Mouse (Mus musculus) lung, postnatal 0 days (tissue): ENCODE results near the gene Sit1. TPM values are rescaled to one million over a fixed set of nuclear protein-coding genes. Genes with fewer than 3 reads are reported as not detected.

ENCODE experiments used
- ATAC-seq: fragments of 200-750 bp; cut with Nextera tagmentation; 2 replicates; pipeline ENCODE4 v1.8.0; 2017; ENCODE audit warnings: moderate library complexity
- DNase-seq: peaks from one replicate; pipeline ENCODE4 v3.0.0-alpha.2; 2016; ENCODE audit warnings: low spot score
- H3K27ac ChIP-seq: fragments of 300-500 bp; sonication (generic); 2 replicates; pipeline ENCODE4 v1.5.1; 2014; ENCODE audit warnings: antibody characterized with exemption, mild to moderate bottlenecking, low read length, mixed read lengths
- H3K27me3 ChIP-seq: fragments of 300-500 bp; sonication (generic); replicated peaks from 2 replicates; pipeline ENCODE4 v1.6.1; 2014; ENCODE audit warnings: low read length, mixed read lengths; ENCODE audit not compliant: insufficient read depth
- H3K36me3 ChIP-seq: fragments of 300-500 bp; sonication (generic); 2 replicates; pipeline ENCODE4 v1.6.1; 2014; ENCODE audit warnings: low read length, mixed read lengths; ENCODE audit not compliant: insufficient read depth
- H3K4me1 ChIP-seq: fragments of 300-500 bp; sonication (generic); 2 replicates; pipeline ENCODE4 v1.6.1; 2014; ENCODE audit warnings: antibody characterized with exemption, low read depth, low read length, mixed read lengths; ENCODE audit not compliant: insufficient read depth
- H3K4me2 ChIP-seq: fragments of 300-500 bp; sonication (generic); replicated peaks from 2 replicates; pipeline ENCODE4 v1.6.1; 2014; ENCODE audit warnings: low read depth, mild to moderate bottlenecking, low read length, moderate library complexity, mixed read lengths
- H3K4me3 ChIP-seq: fragments of 300-500 bp; sonication (generic); 2 replicates; pipeline ENCODE4 v1.5.1; 2014; ENCODE audit warnings: low read depth, low read length
- H3K9ac ChIP-seq: fragments of 300-500 bp; sonication (generic); replicated peaks from 2 replicates; pipeline ENCODE4 v1.6.1; 2014; ENCODE audit warnings: low read depth, mild to moderate bottlenecking
- H3K9me3 ChIP-seq: fragments of 300-500 bp; sonication (generic); 2 replicates; pipeline ENCODE4 v1.6.1; 2016; ENCODE audit warnings: low read length, mixed read lengths
- CTCF ChIP-seq: IDR thresholded peaks from 2 replicates; pipeline ENCODE4 v1.5.1; 2016; ENCODE audit warnings: antibody characterized with exemption, mild to moderate bottlenecking
- EP300 ChIP-seq: IDR thresholded peaks from 2 replicates; pipeline ENCODE4 v1.6.1; 2016; ENCODE audit warnings: antibody characterized with exemption, mild to moderate bottlenecking, control low read depth
- WGBS: fragments of 180-500 bp; shearing (Covaris S2); extraction: QIAGEN DNeasy Blood & Tissue Kit; methylation state at CpG from one replicate; pipeline ENCODE4 v1.1.7; 2014; 5-methylcytosine and 5-hydroxymethylcytosine counted together
- polyA plus RNA-seq: library from polyadenylated mRNA; unstranded; fragments of >200 nt; fragmentation: Nextera tagmentation; extraction: Ambion mirVana; gene quantifications from 2 replicates; pipeline ENCODE4 v1.2.1, GENCODE M21; 2015

Sit1 gene
- polyA plus RNA-seq, 1 experiment from 2014 or later, result not detected

DNA sequence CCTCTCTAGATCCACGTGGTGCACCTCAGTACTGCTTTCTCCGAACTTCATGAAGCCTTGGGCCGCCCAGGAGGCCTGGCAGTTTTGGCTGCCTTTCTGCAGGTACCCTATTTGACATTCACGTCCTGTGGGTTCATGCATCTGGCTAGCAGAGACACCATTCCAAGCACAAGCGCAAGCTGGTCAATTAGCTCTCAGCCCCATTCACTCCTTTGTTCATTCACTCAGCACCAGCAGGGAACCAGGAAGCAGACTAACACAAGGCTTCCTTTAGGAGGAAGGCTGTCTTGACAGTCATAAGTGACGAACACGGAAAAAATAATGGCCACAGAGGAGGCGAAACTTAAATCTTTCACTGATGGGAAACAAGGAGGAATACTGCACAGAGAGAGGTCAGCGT, 25.6 kb upstream of the Sit1 start:
- H3K4me1 ChIP-seq, result peaks cover 5% of the 10 kb centered on the region; the same call in 1 of the 2 replicates
- no peak overlapping the region for H3K27ac ChIP-seq
- H3K9me3 ChIP-seq, result no peaks in the 10 kb centered on the region
- no peak for DNase-seq
- no peak for ATAC-seq
- TF ChIP-seq CTCF (no peak), EP300 (no peak)
- H3K4me3 ChIP-seq, result no peak overlapping the region; the same call in 1 of the 2 replicates
- H3K27me3 ChIP-seq, result no peaks in the 10 kb centered on the region; the same call in 1 of the 2 replicates
- no peak overlapping the region for H3K9ac ChIP-seq
- 38% methylated on average over 9 of the region's 9 CpGs for WGBS
- H3K36me3 ChIP-seq, result no peaks in the 10 kb centered on the region
- peak overlapping the region; percentile 83 for H3K4me2 ChIP-seq

GRCm38 (mm10) chr4:43508666-43508997, 25.1 kb upstream of the Sit1 start:
- Histone ChIP-seq H3K4me3 (peak overlapping the region; percentile 43), H3K36me3 (no peaks in the 10 kb centered on the region), H3K9me3 (no peaks in the 10 kb centered on the region), H3K27me3 (no peaks in the 10 kb centered on the region; the same call in 1 of the 2 replicates), H3K4me1 (peaks cover 5% of the 10 kb centered on the region; the same call in 1 of the 2 replicates), H3K9ac (no peak overlapping the region), H3K4me2 (peak overlapping the region; percentile 83), H3K27ac (peak overlapping the region; percentile 11; the same call in 1 of the 2 replicates)
- DNase-seq, result peak; percentile 87
- ATAC-seq, result peak; percentile 92
- WGBS, result 2% methylated on average over 13 of the region's 13 CpGs
- no peak for TF ChIP-seq EP300
- no peak; the same call in 1 of the 2 replicates for TF ChIP-seq CTCF

DNA sequence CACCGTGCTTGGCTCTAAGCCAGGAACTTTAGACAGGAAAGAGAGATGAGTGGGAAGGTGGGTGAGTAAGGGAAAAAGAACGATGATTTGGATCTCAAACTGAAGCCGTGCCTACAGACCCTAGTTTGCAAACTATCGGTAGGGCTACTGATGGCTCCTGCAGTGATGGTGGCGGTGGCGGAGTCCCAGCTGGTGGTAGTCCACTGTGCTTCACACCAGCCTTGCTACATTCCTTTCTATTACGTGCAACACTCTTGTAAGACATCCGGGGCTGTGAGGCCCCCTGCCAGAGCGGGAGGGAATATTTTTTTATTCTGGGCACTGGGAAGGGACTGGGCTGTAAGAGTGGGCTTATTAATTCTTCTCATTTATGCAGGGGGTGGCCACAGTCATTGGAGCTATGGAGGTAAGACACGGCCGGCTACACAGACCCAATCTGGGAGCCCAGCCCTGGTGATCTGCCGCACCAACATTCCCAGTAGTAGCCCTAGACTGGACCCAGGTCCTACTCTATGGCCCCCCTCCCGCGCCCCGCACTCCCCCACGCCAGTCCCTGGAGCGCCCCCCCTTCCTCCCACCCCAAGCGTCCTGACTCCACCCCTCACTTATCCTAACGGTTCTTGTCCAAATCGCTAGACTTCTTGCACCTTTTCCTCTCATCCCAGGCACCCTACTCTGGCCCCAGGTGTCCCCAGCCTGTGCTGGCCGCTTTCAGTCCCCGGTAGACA, 24.6 kb upstream of the Sit1 start:
- peak; percentile 43 for TF ChIP-seq CTCF
- no peak for TF ChIP-seq EP300
- WGBS, result 3% methylated on average over 21 of the region's 22 CpGs
- Histone ChIP-seq H3K9me3 (no peaks in the 10 kb centered on the region), H3K27me3 (no peaks in the 10 kb centered on the region; the same call in 1 of the 2 replicates), H3K4me3 (peak overlapping the region; percentile 43), H3K27ac (peak overlapping the region; percentile 11; the same call in 1 of the 2 replicates), H3K4me1 (peaks cover 5% of the 10 kb centered on the region; the same call in 1 of the 2 replicates), H3K4me2 (peak overlapping the region; percentile 83), H3K36me3 (no peaks in the 10 kb centered on the region), H3K9ac (no peak overlapping the region)
- ATAC-seq (peak; percentile 74), DNase-seq (peak; percentile 75)

DNA sequence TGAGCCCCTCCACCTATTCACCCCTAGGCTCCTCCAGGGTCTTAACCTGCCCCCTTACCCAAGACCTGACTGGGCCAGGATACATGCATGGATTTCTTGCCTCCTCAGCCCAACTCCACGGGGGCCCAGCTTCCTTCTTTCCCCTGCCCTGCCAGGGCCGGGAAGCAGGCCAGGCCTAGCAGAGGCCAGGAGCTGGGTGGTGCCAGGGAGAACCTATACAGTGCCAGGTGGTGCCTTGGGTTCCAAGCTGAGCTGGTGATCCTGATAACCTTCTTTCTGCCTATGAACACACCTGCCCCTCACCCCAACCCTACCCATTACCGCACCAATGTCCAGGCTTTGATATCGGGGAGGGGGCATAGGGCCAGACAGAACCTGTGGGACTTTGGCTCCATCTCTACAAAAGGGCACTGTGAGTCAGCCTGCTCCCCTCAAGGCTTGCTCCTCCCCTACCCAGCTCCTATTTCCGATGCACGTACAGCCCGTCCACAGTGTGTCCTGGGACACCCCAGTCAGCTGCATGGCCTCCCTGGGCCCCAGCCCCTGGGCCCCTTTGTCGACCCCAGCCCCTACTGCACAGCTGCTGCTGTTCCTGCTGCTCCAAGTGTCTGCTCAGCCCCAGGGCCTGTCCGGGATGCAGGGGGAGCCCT, 23.1 kb upstream of the Sit1 start, which contains the start of gene Car9:
Gene Car9, plus strand, starts transcription at position 431 of the 650 bp plus-strand sequence.
- H3K27ac ChIP-seq, result no peak within 1 kb of the TSS

DNA sequence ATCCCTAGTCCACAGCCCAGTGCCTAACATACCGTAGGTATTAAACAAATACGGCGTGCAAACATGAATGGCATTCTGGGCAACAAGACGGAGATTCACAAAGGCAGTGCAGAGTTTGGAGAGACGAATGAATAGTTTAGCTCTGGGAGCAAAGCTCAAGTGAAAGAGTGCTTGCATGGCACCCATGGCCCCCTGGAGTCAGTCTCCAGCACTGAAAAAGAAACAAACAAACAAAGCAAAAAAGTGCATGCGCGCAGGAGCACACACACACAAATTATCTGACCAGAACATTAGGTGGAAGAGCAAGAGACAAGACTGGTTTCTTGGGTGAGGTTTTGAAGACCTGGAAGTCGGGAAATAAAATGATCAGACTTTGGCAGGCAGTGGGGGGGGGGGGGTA, 22.5 kb upstream of the Sit1 start:
- H3K27ac ChIP-seq, result no peak overlapping the region
- no peak overlapping the region for H3K4me2 ChIP-seq
- H3K4me1 ChIP-seq, result peaks cover 5% of the 10 kb centered on the region; the same call in 1 of the 2 replicates
- ATAC-seq, result no peak
- 68% methylated on average over 8 of the region's 8 CpGs for WGBS
- TF ChIP-seq EP300 (no peak), CTCF (no peak)
- no peak for DNase-seq
- no peaks in the 10 kb centered on the region for H3K9me3 ChIP-seq
- H3K9ac ChIP-seq, result no peak overlapping the region
- no peaks in the 10 kb centered on the region for H3K27me3 ChIP-seq
- H3K36me3 ChIP-seq, result no peaks in the 10 kb centered on the region
- no peak overlapping the region for H3K4me3 ChIP-seq

More for the DNA sequence above, 23.1 kb upstream of the Sit1 start, which contains the start of gene Car9:
- no peak for ATAC-seq
- 49% methylated on average over 9 of the region's 9 CpGs for WGBS
- Histone ChIP-seq H3K9ac (no peak within 1 kb of the TSS), H3K36me3 (no peaks in the 10 kb centered on the region), H3K27me3 (no peaks in the 10 kb centered on the region), H3K4me3 (no peak within 1 kb of the TSS), H3K9me3 (no peaks in the 10 kb centered on the region), H3K4me1 (peaks cover 5% of the 10 kb centered on the region; the same call in 1 of the 2 replicates), H3K4me2 (peak within 1 kb of the TSS; percentile 83)
- no peak for DNase-seq
- TF ChIP-seq EP300 (no peak), CTCF (no peak)

DNA sequence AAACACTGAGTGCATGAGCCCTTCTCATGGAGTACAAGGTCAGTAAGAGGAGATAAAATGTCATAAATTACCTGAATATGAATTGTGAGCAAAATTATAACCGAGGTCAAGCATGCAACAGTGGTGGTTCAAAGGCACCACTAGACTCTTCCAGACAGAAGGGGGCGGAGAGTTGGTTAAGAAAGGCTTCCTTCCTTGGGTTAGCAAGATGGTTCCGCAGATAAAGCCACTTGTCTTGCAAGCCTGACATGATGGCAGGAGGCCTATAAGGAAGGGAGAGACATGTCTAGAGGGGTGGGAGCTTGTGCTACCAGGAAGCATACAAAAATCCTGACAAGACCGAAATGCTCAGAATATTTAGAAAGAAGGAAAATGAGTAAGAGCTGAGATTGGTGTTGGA, 20.7 kb upstream of the Sit1 start:
- WGBS, result 71% methylated on average over 4 of the region's 4 CpGs
- no peak overlapping the region for H3K4me2 ChIP-seq
- H3K4me1 ChIP-seq, result peaks cover 5% of the 10 kb centered on the region; the same call in 1 of the 2 replicates
- no peaks in the 10 kb centered on the region for H3K27me3 ChIP-seq
- no peak for DNase-seq
- no peak for ATAC-seq
- TF ChIP-seq CTCF (no peak), EP300 (no peak)
- H3K9ac ChIP-seq, result no peak overlapping the region
- H3K4me3 ChIP-seq, result no peak overlapping the region
- H3K27ac ChIP-seq, result no peak overlapping the region
- H3K9me3 ChIP-seq, result no peaks in the 10 kb centered on the region
- no peaks in the 10 kb centered on the region for H3K36me3 ChIP-seq
